Mouse (Mus musculus) cerebellum, postnatal 25 days (tissue): ENCODE data around the gene Trim28.

Experiments used
- DNase-seq, 2 experiments: peaks; one replicate each; pipeline ENCODE4 v3.0.0; 2021; ENCODE audit warnings: mixed read lengths in 2 of 2

Trim28 gene

DNA sequence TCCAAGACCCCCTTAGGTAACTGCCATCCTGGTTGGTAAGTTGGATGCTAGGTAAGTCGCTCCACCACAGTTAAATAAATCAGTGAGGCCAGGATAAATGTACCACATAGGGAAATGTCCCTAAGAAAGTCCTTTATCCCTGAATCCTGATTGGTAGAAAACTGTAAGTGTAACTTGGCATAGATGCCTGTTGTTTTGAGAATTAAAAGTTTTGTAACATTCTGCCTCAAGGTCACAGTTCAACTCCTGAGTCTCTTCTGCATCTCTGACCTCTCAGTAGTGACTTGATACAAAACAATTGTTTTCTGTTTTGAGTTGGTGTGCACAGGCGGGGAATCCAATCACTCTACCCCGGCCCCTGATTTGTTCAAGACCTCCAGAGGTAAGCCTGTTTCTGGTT lies at the start of gene Trim28:
Gene Trim28 (plus strand): TSS at position 264 of the 400 bp plus-strand sequence.
- DNase-seq: no peak

- no peak for DNase-seq
Observed at GRCm38 (mm10) chr7:12949872-12950229, 49.1 kb upstream of the Trim28 start.

GRCm38 (mm10) chr7:12954896-12955295 lies 44.0 kb upstream of the Trim28 start:
- DNase-seq: no peak

DNA sequence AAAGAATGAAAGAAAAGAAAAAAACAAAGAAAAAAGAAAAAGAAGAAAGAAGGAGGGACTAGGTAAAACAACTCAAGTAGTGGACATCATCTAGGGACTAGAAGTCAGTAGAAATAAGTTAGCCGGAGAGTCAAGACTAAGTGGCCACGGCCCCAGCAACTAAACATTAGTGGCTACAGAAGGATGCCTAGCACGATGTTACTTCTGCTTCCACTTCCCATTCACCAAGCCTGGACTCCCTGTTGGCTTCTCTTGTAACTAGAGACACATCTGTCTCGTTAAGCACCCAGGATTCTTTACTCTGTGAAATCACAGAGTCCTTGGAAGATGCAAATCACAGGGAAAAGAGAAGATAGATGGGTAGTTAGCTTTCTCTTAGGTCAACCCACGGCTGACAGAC lies 41.4 kb upstream of the Trim28 start:
- no peak for DNase-seq

GRCm38 (mm10) chr7:12958948-12959347 lies 40.0 kb upstream of the Trim28 start:
- no peak for DNase-seq

DNA sequence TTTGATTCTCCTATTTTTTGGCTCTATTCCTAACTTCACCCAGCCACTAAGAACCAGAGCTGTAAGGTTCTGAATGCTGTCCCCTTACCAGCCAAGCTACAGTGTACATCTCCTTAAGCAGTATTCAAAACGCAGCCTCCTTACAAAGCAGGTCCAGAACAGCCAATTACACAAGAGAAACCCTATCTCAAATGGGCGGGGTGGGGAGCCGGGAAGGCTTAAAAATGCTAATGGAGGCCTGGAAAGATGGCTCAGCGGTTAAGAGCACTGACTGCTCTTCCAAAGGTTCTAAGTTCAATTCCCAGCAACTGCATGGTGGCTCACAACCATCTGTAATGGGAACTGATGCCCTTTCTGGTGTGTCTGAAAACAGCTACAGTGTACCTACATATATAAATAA lies 39.2 kb upstream of the Trim28 start:
- DNase-seq: no peak

DNA sequence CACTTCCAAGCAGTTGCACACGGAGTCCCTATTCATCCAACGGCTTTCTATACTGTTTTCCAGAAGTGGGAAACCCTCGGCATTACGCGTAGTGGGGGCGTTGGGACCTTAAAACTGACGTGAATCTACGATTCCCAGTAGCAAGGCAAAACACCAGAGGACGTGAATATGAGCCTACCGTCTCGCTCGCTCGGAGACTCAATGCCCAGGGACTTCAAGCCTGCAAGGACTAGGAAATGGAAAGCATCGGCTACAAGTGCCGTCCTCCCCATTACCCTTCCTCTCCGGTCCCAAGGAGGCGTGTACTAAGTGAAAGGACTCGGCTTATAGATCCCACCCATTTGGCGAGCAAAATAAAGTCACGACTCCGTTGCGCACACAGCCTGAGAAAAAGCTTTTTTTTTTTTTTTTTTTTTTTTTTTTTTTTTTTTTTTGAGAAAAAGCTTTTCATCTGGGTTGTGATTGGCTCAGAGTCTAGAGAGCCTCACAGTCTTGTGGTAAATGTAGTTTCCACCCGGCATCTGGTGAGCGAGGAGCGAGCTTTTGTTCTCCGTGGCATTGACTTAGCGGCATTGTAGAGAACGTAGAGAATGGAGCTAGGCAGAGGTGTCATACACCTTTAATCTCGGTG lies 37.3 kb upstream of the Trim28 start:
- DNase-seq: peak; percentile 54 to 61

GRCm38 (mm10) chr7:12965678-12966091 lies 33.2 kb upstream of the Trim28 start, which contains the start of gene Zfp324:
Gene Zfp324, plus strand, starts transcription at chr7:12965838.
- DNase-seq: peak; percentile 91 to 95

GRCm38 (mm10) chr7:12966104-12966845 lies 32.6 kb upstream of the Trim28 start:
- peak; percentile 92 to 96 for DNase-seq

DNA sequence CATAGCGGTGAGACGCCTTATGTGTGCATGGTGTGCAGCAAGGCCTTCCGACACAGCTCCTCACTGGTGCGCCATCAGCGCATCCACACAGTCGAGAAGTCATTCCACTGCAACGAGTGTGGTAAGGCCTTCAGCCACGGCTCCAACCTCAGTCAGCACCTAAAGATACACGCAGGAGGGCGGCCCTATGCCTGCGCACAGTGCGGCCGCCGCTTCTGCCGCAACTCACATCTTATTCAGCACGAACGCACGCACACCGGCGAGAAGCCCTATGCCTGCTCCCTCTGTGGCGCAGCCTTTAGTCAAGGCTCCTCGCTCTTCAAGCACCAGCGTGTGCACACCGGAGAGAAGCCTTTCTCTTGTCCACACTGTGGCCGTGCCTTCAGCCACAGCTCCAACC lies 28.0 kb upstream of the Trim28 start:
- no peak for DNase-seq

GRCm38 (mm10) chr7:12977682-12978389 lies 21.1 kb upstream of the Trim28 start, which contains the start of gene Zfp446:
Gene Zfp446, plus strand, starts transcription at chr7:12977848.
- peak; percentile 99 for DNase-seq

DNA sequence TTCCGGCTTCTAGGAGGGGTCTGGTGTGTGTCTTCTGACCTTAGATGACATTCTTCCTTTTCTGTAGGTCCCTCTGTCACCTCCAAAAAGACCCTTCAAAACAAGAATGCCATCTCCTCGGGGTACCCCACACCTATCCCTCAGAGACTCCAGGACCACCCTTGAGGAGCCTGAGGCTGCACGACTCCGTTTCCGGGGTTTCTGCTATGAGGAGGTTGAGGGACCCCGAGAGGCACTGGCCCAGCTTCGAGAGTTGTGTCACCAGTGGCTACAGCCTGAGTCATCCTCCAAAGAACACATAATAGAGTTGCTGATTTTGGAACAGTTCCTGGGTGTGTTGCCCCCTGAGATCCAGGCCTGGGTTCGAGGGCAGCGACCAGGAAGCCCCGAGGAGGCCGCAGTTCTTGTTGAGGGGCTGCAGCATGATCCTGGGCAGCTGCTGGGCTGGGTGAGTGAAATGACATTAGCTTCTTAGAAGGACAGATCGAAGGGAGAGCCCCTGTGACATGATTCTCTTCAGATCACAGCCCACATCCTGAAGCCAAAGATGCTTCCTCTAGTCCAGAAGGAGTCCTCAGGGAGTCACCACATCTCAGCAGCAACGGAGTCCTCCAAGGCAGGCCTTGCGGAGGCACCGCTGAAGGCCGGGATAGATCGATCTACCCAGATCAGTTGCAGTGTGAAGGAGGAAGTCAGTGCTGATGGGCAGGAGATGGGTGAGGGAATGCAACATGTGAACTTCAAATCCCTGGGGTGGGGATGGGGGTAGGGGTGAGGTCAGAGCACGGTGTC lies 19.8 kb upstream of the Trim28 start:
- no peak for DNase-seq

DNA sequence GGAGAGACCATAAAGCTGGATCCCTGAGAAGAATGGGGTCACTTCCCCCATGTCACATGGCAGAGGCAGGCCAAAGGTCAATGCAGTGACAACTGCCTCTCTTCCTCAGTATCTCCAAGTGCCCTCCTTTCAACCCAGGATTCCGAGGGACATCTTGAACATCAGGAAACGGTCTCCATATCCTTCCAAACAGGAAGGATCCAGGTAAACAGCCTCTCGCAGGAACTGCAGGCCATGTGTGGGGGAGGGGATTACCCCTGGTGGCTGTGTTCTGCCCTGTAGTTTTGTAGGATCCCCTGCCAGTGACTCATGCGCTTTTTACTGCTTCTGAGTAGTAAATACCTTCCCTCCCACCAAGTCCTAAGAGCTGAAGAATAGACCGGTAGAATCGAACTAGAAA lies 19.1 kb upstream of the Trim28 start:
- DNase-seq: no peak

GRCm38 (mm10) chr7:12980291-12980690 lies 18.6 kb upstream of the Trim28 start:
- no peak for DNase-seq

- DNase-seq: no peak
Observed at GRCm38 (mm10) chr7:12985724-12986123, 13.2 kb upstream of the Trim28 start.

DNA sequence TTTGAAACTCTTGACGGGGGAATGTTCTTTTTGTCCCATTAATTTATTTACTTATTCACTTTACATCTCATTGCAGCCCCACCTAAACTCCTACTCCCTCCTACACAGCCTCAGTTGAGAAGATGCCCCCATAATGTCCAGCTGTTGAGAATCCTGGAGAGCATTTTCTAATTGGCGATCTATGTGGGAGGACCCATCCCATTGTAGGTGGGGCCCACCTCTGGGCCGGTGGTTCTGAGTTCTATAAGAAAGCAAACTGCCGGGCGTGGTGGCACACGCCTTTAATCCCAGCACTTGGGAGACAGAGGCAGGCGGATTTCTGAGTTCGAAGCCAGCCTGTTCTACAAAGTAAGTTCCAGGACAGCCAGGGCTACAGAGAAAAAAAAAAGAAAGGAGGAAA lies 12.0 kb upstream of the Trim28 start:
- DNase-seq: no peak

- no peak for DNase-seq
Observed at GRCm38 (mm10) chr7:12987409-12988189, 11.3 kb upstream of the Trim28 start.

DNA sequence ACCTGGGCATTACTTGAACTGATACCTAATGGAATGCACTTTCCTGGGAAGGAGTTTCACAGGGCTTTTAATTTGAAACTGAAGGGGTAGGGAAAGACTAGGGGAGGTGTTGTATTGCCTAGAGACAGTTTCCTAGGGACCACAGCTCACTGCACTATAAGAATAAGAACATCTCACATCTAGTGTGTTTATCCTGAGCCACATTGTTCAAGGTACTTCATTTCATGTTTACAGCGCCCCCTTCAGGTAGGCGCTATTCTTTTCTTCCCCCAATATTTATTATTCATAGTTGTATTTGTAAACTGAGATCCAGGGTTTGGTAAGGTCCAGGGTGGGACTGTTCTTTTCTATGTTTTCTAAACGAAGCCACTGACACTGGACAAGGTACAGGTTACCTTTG lies 6.7 kb upstream of the Trim28 start:
- DNase-seq: peak in 1 of 2 experiments; percentile 47

DNA sequence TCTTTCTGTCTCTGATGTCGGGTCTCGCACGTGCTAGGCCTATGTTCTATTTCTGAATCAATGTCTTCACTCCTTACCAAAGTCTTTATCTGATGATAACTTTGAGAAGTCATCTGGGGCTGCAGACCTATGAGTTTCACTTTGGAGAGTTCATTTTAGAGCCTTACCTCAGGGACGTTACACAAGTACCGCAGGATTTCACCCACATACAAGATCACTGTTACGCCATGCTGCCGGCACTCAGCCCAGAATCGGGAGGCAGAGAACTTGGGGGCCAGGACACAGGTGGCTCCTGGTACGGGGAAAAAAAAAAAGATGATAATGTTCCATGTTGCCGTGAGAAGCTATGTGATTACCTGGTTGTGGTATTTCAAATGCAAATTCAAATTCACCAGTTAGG lies 5.8 kb upstream of the Trim28 start:
- DNase-seq: no peak

DNA sequence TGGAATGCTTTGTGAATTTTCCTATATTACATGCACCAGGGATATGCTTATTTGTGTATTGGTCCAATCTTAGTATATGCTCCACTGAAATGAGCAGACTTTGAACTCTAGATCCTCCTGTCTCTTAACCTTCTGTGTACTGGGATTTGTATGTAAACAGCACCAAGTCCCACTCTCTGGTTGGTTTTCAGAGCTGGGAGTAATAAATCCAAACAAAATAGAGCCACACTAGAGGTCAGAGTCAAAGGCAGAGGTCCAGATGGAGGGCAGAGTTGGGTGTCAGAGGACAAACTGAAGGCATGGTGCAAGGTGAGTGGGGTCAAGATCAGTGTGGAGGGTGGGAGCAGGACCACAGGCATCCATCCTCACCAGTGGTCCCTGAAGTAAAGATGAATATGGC lies 3.1 kb upstream of the Trim28 start:
- DNase-seq: no peak

DNA sequence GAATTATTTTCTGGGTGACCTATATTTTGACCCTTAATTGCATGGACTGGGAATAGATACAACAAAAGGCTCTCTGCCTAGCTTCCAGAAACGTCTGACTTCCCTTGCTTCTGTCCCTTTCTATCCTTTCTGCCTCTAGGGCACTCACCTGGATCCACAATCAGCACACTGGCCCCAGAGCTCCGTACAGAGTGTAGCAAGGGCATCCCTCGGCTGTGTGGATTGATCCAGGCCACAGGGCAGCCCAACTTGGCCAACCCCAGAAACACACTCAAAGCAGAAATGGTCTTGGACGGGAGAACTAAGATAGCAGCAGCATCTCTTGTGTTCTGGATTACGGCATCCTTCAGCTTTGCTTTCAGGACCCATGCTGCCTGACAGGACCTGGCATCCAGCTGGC lies 1.7 kb upstream of the Trim28 start:
- no peak for DNase-seq

DNA sequence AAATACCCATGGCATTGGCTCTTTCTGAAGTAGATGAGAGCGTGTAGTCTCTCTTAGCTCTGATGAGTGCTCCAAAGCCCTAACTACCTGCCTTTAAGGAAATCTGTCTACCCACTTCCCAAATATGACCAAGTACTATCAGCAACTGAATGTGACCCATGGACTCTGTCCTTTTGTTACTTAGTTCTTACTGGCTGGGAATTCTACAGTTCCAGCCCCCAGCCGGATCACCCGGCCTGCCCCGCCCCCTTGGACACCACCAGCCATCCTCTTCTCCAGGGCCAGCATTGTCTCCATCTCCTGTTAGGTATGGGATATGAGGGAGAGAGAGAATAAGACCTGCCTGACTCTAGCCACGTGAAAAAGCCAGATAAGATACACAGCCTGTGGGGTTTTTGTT lies 861 bp upstream of the Trim28 start, which contains the start of gene Slc27a5:
Gene Slc27a5 (minus strand): TSS at position 140 of the 400 bp plus-strand sequence.
- no peak for DNase-seq
